Mouse (Mus musculus): Measurements from ENCODE around the gene Tmem158. TPM values are rescaled to one million over a fixed set of nuclear protein-coding genes. Genes with fewer than 3 reads are reported as not detected.
A peak's percentile ranks its signal among the peaks of the same experiment; 100 is the strongest.

The Tmem158 gene
- total and polyA plus RNA-seq, 2 experiments from 2014 or later, result 103 to 182 TPM

- H3K9ac ChIP-seq, result no peak overlapping the region
- H3K4me1 ChIP-seq (ENCODE audit: insufficient read depth), result no peaks in the 10 kb centered on the region
- no peak overlapping the region for H3K4me2 ChIP-seq (ENCODE audit: low read depth)
- no peaks in the 10 kb centered on the region for H3K36me3 ChIP-seq (ENCODE audit: insufficient read depth)
- no peaks in the 10 kb centered on the region for H3K9me3 ChIP-seq (ENCODE audit: low read length)
- ATAC-seq (no peak), DNase-seq (no peak)
- no peak overlapping the region for H3K4me3 ChIP-seq (ENCODE audit: low read depth, low read length)
- TF ChIP-seq CTCF (IDR thresholded peaks at IDR 0.05; ENCODE audit: low read depth), result no peak
- no peaks in the 10 kb centered on the region for H3K27me3 ChIP-seq (ENCODE audit: insufficient read depth, low read length)
- 85% methylated on average over 1 of the region's 1 CpGs for WGBS
- no peak overlapping the region for H3K27ac ChIP-seq (ENCODE audit: low read depth, low read length)
Measured at GRCm38 (mm10) chr9:123247992-123248391, 12.6 kb downstream of the Tmem158 start.

- ATAC-seq (no peak), DNase-seq (no peak)
- no peak overlapping the region for H3K4me2 ChIP-seq (ENCODE audit: low read depth)
- H3K9me3 ChIP-seq (ENCODE audit: low read length), result no peaks in the 10 kb centered on the region
- 87% methylated on average over 4 of the region's 4 CpGs for WGBS
- H3K9ac ChIP-seq, result no peak overlapping the region
- TF ChIP-seq CTCF (IDR thresholded peaks at IDR 0.05; ENCODE audit: low read depth), result no peak
- no peak overlapping the region for H3K4me3 ChIP-seq (ENCODE audit: low read depth, low read length)
- no peaks in the 10 kb centered on the region for H3K4me1 ChIP-seq (ENCODE audit: insufficient read depth)
- no peak overlapping the region for H3K27ac ChIP-seq (ENCODE audit: low read depth, low read length)
- H3K27me3 ChIP-seq (ENCODE audit: insufficient read depth, low read length), result no peaks in the 10 kb centered on the region
- H3K36me3 ChIP-seq (ENCODE audit: insufficient read depth), result no peaks in the 10 kb centered on the region
Measured at GRCm38 (mm10) chr9:123245146-123245545, 15.4 kb downstream of the Tmem158 start.

- DNase-seq (no peak), ATAC-seq (peak; percentile 55)
- H3K4me1 ChIP-seq (ENCODE audit: insufficient read depth), result no peaks in the 10 kb centered on the region
- H3K27me3 ChIP-seq (ENCODE audit: insufficient read depth, low read length), result no peaks in the 10 kb centered on the region
- no peaks in the 10 kb centered on the region for H3K36me3 ChIP-seq (ENCODE audit: insufficient read depth)
- TF ChIP-seq CTCF (IDR thresholded peaks at IDR 0.05; ENCODE audit: low read depth), result no peak
- H3K27ac ChIP-seq (ENCODE audit: low read depth, low read length), result no peak overlapping the region
- WGBS, result 64% methylated on average over 10 of the region's 10 CpGs
- H3K4me3 ChIP-seq (ENCODE audit: low read depth, low read length), result no peak overlapping the region
- H3K9me3 ChIP-seq (ENCODE audit: low read length), result no peaks in the 10 kb centered on the region
- H3K4me2 ChIP-seq (ENCODE audit: low read depth), result no peak overlapping the region
- no peak overlapping the region for H3K9ac ChIP-seq
Measured at GRCm38 (mm10) chr9:123243988-123244387, 16.6 kb downstream of the Tmem158 start.

GRCm38 (mm10) chr9:123241191-123241590, 19.4 kb downstream of the Tmem158 start:
- Histone ChIP-seq H3K36me3 (ENCODE audit: insufficient read depth) (no peaks in the 10 kb centered on the region), H3K27ac (ENCODE audit: low read depth, low read length) (no peak overlapping the region), H3K4me2 (ENCODE audit: low read depth) (no peak overlapping the region), H3K4me3 (ENCODE audit: low read depth, low read length) (no peak overlapping the region), H3K9me3 (ENCODE audit: low read length) (no peaks in the 10 kb centered on the region), H3K9ac (no peak overlapping the region), H3K27me3 (ENCODE audit: insufficient read depth, low read length) (no peaks in the 10 kb centered on the region), H3K4me1 (ENCODE audit: insufficient read depth) (no peaks in the 10 kb centered on the region)
- 91% methylated on average over 5 of the region's 5 CpGs for WGBS
- TF ChIP-seq CTCF (IDR thresholded peaks at IDR 0.05; ENCODE audit: low read depth), result no peak
- ATAC-seq (no peak), DNase-seq (no peak)

GRCm38 (mm10) chr9:123240751-123241150, 19.8 kb downstream of the Tmem158 start:
- WGBS, result 79% methylated on average over 2 of the region's 2 CpGs
- H3K27me3 ChIP-seq (ENCODE audit: insufficient read depth, low read length), result no peaks in the 10 kb centered on the region
- ATAC-seq (no peak), DNase-seq (no peak)
- no peak for TF ChIP-seq CTCF (IDR thresholded peaks at IDR 0.05; ENCODE audit: low read depth)
- no peak overlapping the region for H3K9ac ChIP-seq
- H3K9me3 ChIP-seq (ENCODE audit: low read length), result no peaks in the 10 kb centered on the region
- H3K27ac ChIP-seq (ENCODE audit: low read depth, low read length), result no peak overlapping the region
- H3K4me3 ChIP-seq (ENCODE audit: low read depth, low read length), result no peak overlapping the region
- H3K36me3 ChIP-seq (ENCODE audit: insufficient read depth), result no peaks in the 10 kb centered on the region
- H3K4me2 ChIP-seq (ENCODE audit: low read depth), result no peak overlapping the region
- H3K4me1 ChIP-seq (ENCODE audit: insufficient read depth), result no peaks in the 10 kb centered on the region

GRCm38 (mm10) chr9:123240271-123240670, 20.3 kb downstream of the Tmem158 start:
- no peaks in the 10 kb centered on the region for H3K27me3 ChIP-seq (ENCODE audit: insufficient read depth, low read length)
- H3K36me3 ChIP-seq (ENCODE audit: insufficient read depth), result no peaks in the 10 kb centered on the region
- no peaks in the 10 kb centered on the region for H3K4me1 ChIP-seq (ENCODE audit: insufficient read depth)
- DNase-seq, result no peak
- no peak for ATAC-seq
- no peak overlapping the region for H3K9ac ChIP-seq
- no peak overlapping the region for H3K4me3 ChIP-seq (ENCODE audit: low read depth, low read length)
- 92% methylated on average over 5 of the region's 5 CpGs for WGBS
- TF ChIP-seq CTCF (IDR thresholded peaks at IDR 0.05; ENCODE audit: low read depth), result no peak
- no peak overlapping the region for H3K27ac ChIP-seq (ENCODE audit: low read depth, low read length)
- no peaks in the 10 kb centered on the region for H3K9me3 ChIP-seq (ENCODE audit: low read length)
- H3K4me2 ChIP-seq (ENCODE audit: low read depth), result no peak overlapping the region

- 82% methylated on average over 2 of the region's 2 CpGs for WGBS
- Histone ChIP-seq H3K4me2 (ENCODE audit: low read depth) (no peak overlapping the region), H3K27me3 (ENCODE audit: insufficient read depth, low read length) (no peaks in the 10 kb centered on the region), H3K36me3 (ENCODE audit: insufficient read depth) (no peaks in the 10 kb centered on the region), H3K4me1 (ENCODE audit: insufficient read depth) (no peaks in the 10 kb centered on the region), H3K27ac (ENCODE audit: low read depth, low read length) (no peak overlapping the region), H3K4me3 (ENCODE audit: low read depth, low read length) (no peak overlapping the region), H3K9me3 (ENCODE audit: low read length) (no peaks in the 10 kb centered on the region), H3K9ac (no peak overlapping the region)
- no peak for DNase-seq
- no peak for ATAC-seq
- no peak for TF ChIP-seq CTCF (IDR thresholded peaks at IDR 0.05; ENCODE audit: low read depth)
Measured at GRCm38 (mm10) chr9:123239651-123240050, 20.9 kb downstream of the Tmem158 start.
